Mouse (Mus musculus) MEL (cell line): Measurements from ENCODE around the gene Trappc6a. TPM values are rescaled to one million over a fixed set of nuclear protein-coding genes. Genes with fewer than 3 reads are reported as not detected.

Experiments used
- DNase-seq: peaks from one replicate; pipeline ENCODE4 v3.0.0; 2011; ENCODE audit warnings: low read depth, low spot score
- H3K27ac ChIP-seq: 2 replicates; pipeline ENCODE4 v1.5.1; 2012; ENCODE audit warnings: low read depth, mild to moderate bottlenecking, control low read depth, low read length, moderate library complexity; ENCODE audit not compliant: control insufficient read depth
- H3K27me3 ChIP-seq, 2 experiments: fragments of 150-350 bp in 1 of 2; sonication (generic) in 1 of 2; 2 replicates each; pipeline ENCODE4 v1.6.1; 2012; ENCODE audit warnings: low read length in 2 of 2, mild to moderate bottlenecking in 2 of 2, improper control_type of control experiment in 1 of 2, moderate library complexity in 1 of 2; ENCODE audit not compliant: insufficient read depth in 2 of 2, control insufficient read depth in 1 of 2
- H3K36me3 ChIP-seq, 2 experiments: 2 replicates each; pipeline ENCODE4 v1.6.1; 2012 to 2014; ENCODE audit warnings: low read length in 2 of 2, improper control_type of control experiment in 1 of 2, inconsistent platforms in 1 of 2, mild to moderate bottlenecking in 1 of 2; ENCODE audit not compliant: insufficient read depth in 2 of 2, control insufficient read depth in 1 of 2
- H3K4me1 ChIP-seq, 2 experiments: fragments of 150-350 bp in 1 of 2; sonication (generic) in 1 of 2; 2 replicates each; pipeline ENCODE4 v1.6.1; 2012; ENCODE audit warnings: low read length in 2 of 2, improper control_type of control experiment in 1 of 2, mild to moderate bottlenecking in 1 of 2; ENCODE audit not compliant: insufficient read depth in 2 of 2, control insufficient read depth in 1 of 2
- H3K4me3 ChIP-seq, 2 experiments: fragments of 150-350 bp in 1 of 2; sonication (generic) in 1 of 2; 2 replicates each; pipeline ENCODE4 v1.5.1; 2012; ENCODE audit warnings: low read depth in 2 of 2, low read length in 2 of 2, mild to moderate bottlenecking in 2 of 2, moderate library complexity in 2 of 2, control low read depth in 1 of 2, improper control_type of control experiment in 1 of 2; ENCODE audit not compliant: control insufficient read depth in 1 of 2, insufficient read depth in 1 of 2
- H3K79me2 ChIP-seq: 2 replicates; pipeline ENCODE4 v1.6.1; 2012; ENCODE audit warnings: mild to moderate bottlenecking, low read length, moderate library complexity; ENCODE audit not compliant: control insufficient read depth, poor library complexity, insufficient read depth
- H3K9ac ChIP-seq: 2 replicates; pipeline ENCODE4 v1.6.1; 2012; ENCODE audit warnings: low read depth, mild to moderate bottlenecking, control low read depth, low read length, moderate library complexity; ENCODE audit not compliant: control insufficient read depth, poor library complexity, severe bottlenecking
- H3K9me3 ChIP-seq: fragments of 150-350 bp; sonication (generic); replicated peaks from 2 replicates; pipeline ENCODE4 v1.6.1; 2012; ENCODE audit warnings: mild to moderate bottlenecking, low read length, improper control_type of control experiment, moderate library complexity; ENCODE audit not compliant: insufficient read depth
- CHD1 ChIP-seq: IDR thresholded peaks from 2 replicates; pipeline ENCODE4 v1.6.1; 2012; ENCODE audit warnings: low read depth, mild to moderate bottlenecking, inconsistent platforms, low read length, improper control_type of control experiment
- CTCF ChIP-seq, 3 experiments: IDR thresholded peaks in 2 of 3; conservative IDR thresholded peaks in 1 of 3; 2 replicates each; pipeline ENCODE4 v1.5.1; 2011 to 2012; ENCODE audit warnings: low read length in 3 of 3, low read depth in 2 of 3, mild to moderate bottlenecking in 2 of 3, improper control_type of control experiment in 1 of 3, inconsistent platforms in 1 of 3, mixed read lengths in 1 of 3, moderate library complexity in 1 of 3; ENCODE audit not compliant: control insufficient read depth in 1 of 3, insufficient read depth in 1 of 3, poor library complexity in 1 of 3, severe bottlenecking in 1 of 3
- ELF1 ChIP-seq: IDR thresholded peaks from 2 replicates; pipeline ENCODE4 v1.6.1; 2014; ENCODE audit warnings: low read depth, mild to moderate bottlenecking, inconsistent platforms, low read length, improper control_type of control experiment, moderate library complexity
- HCFC1 ChIP-seq: IDR thresholded peaks from 2 replicates; pipeline ENCODE4 v1.6.1; 2012; ENCODE audit warnings: low read depth, mild to moderate bottlenecking, inconsistent platforms, low read length, improper control_type of control experiment, moderate library complexity
- JUND ChIP-seq: IDR thresholded peaks from 2 replicates; pipeline ENCODE4 v1.6.1; 2011; ENCODE audit warnings: low read depth, mild to moderate bottlenecking, improper control_type of control experiment, low read length
- KAT2A ChIP-seq: conservative IDR thresholded peaks from 2 replicates; pipeline ENCODE4 v1.6.1; 2012; ENCODE audit warnings: low read depth, low read length, improper control_type of control experiment, inconsistent platforms
- MEF2A ChIP-seq: IDR thresholded peaks from 2 replicates; pipeline ENCODE4 v1.6.1; 2014; ENCODE audit warnings: low read depth, mild to moderate bottlenecking, inconsistent platforms, low read length, improper control_type of control experiment; ENCODE audit not compliant: poor library complexity, insufficient replicate concordance, severe bottlenecking; ENCODE audit errors: extremely low read depth
- NELFE ChIP-seq: IDR thresholded peaks from 2 replicates; pipeline ENCODE4 v1.6.1; 2011; ENCODE audit warnings: low read depth, low read length, improper control_type of control experiment
- NRF1 ChIP-seq: IDR thresholded peaks from 2 replicates; pipeline ENCODE4 v1.6.1; 2014; ENCODE audit warnings: low read depth, mild to moderate bottlenecking, inconsistent platforms, low read length, improper control_type of control experiment, moderate library complexity; ENCODE audit not compliant: poor library complexity, insufficient read depth, severe bottlenecking
- POLR2AphosphoS5 ChIP-seq: IDR thresholded peaks from 2 replicates; pipeline ENCODE4 v1.6.1; 2012; ENCODE audit warnings: low read depth, borderline replicate concordance, mild to moderate bottlenecking, inconsistent platforms, low read length, moderate library complexity, mixed read lengths
- TAL1 ChIP-seq: IDR thresholded peaks from 2 replicates; pipeline ENCODE4 v1.6.1; 2012; ENCODE audit warnings: mild to moderate bottlenecking, inconsistent platforms, low read length, moderate library complexity, mixed read lengths
- TBP ChIP-seq: IDR thresholded peaks from 2 replicates; pipeline ENCODE4 v1.8.0; 2011; ENCODE audit warnings: low read depth, low read length, improper control_type of control experiment
- USF2 ChIP-seq, 2 experiments: IDR thresholded peaks; 2 replicates each; pipeline ENCODE4 v1.6.1; 2011 to 2012; ENCODE audit warnings: improper control_type of control experiment in 2 of 2, low read length in 2 of 2, borderline replicate concordance in 1 of 2, inconsistent platforms in 1 of 2, low read depth in 1 of 2, mild to moderate bottlenecking in 1 of 2; ENCODE audit not compliant: insufficient read depth in 1 of 2
- ZNF384 ChIP-seq: IDR thresholded peaks from 2 replicates; pipeline ENCODE4 v1.6.1; 2012; ENCODE audit warnings: low read depth, mild to moderate bottlenecking, inconsistent platforms, low read length, improper control_type of control experiment
- polyA plus RNA-seq, 2 experiments: library from polyadenylated mRNA; stranded (reverse) in 1 of 2; unstranded in 1 of 2; fragments of >175 nt in 1 of 2; fragments of >200 nt in 1 of 2; gene quantifications; 2 replicates each; pipeline versions ENCODE4 v1.2.1 to v1.2.4; 2012; ENCODE audit warnings: low replicate concordance in 2 of 2, low read depth in 1 of 2; ENCODE audit not compliant: insufficient read length in 2 of 2, insufficient read depth in 1 of 2, missing spikeins in 1 of 2
- total RNA-seq: library from RNA; depleted of rRNA; stranded (reverse); fragments of 300-350 nt; gene quantifications from 2 replicates; pipeline ENCODE4 v1.2.3, GENCODE M21; 2012

The Trappc6a gene
- total and polyA plus RNA-seq, 3 experiments: 82.8 to 88.2 TPM; not detected in 1

DNA sequence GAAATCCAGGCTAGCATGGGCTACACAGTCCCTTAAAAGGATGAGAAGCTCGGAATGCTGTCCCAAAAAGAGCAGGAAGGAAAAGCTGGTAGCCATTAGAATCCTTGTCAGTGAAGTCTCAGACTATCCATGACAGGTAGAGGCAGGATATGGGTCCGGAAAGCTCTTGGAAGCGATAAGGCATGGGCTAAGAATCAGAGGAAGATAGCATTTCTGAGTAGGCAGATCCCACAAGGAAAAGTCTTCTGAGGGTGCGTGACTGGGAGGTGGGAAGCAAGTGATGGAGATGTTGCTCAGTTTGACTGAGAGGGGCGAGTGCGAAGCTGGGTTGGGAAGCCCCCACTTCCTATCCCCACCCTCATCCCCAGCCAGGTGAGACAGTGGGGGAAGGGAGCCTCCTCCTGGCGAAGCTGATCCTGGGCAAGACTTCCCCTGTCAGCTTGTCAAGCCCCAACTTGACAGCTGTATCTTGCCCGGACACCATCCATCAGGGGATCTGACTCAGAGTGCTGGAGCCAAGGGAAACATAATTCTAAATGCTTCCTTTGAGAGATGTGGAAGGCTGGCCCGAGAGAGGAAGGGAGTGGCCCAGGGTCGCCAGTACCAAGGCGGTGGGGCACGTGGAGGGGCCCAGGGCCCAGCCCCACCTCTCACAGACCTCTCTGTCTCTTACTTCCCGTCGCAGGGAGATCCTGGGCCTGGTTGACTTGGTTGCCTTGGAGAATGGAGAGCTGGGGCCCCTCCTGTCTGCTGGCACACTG, 30.4 kb upstream of the Trappc6a start:
- Histone ChIP-seq H3K9ac (no peak overlapping the region), H3K9me3 (no peaks in the 10 kb centered on the region), H3K27ac (no peak overlapping the region), H3K27me3 (no peaks in the 10 kb centered on the region; a peak in 1 of 4 replicates), H3K4me3 (no peak overlapping the region), H3K4me1 (no peaks in the 10 kb centered on the region; a peak in 1 of 4 replicates), H3K79me2 (no peaks in the 10 kb centered on the region), H3K36me3 (no peaks in the 10 kb centered on the region)
- TF ChIP-seq CTCF (IDR thresholded peaks at IDR 0.05 in 2 of 3, conservative IDR thresholded peaks at IDR 0.05 in 1 of 3; ENCODE audit: control insufficient read depth in 1 of 3, insufficient read depth in 1 of 3, low read depth in 2 of 3, low read length in 3 of 3, poor library complexity in 1 of 3, severe bottlenecking in 1 of 3) (no peak), USF2 (IDR thresholded peaks at IDR 0.05; ENCODE audit: borderline replicate concordance in 1 of 2, insufficient read depth in 1 of 2, low read depth in 1 of 2, low read length in 2 of 2) (no peak), HCFC1 (no peak), JUND (no peak), CHD1 (no peak), TAL1 (no peak)
- no peak for DNase-seq

DNA sequence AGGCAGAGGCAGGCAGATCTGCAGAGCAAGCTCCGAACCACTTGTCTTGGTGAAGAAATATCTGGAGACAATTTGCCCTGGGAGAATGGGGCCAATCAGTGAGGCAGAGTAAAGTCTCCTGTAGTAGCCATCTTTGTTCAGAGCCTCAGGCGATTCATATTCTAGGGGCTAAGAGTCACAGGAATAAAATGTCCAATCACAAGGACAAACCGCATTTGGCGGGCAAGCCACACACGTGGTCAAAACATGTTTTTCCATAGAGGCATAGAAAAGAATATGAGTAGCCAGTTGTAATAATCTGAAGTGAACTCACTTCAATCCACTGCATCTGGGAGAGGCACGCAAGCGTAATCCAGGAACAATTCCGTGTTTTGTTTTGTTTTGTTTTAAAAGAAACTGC, 24.9 kb upstream of the Trappc6a start:
- H3K79me2 ChIP-seq: no peaks in the 10 kb centered on the region
- no peak for TF ChIP-seq NELFE
- no peak for TF ChIP-seq ELF1
- TF ChIP-seq MEF2A: no peak
- TF ChIP-seq NRF1: no peak
- no peak for TF ChIP-seq POLR2AphosphoS5
- TF ChIP-seq KAT2A: no peak
- no peak for TF ChIP-seq TAL1
- H3K27me3 ChIP-seq: no peaks in the 10 kb centered on the region; a peak in 1 of 4 replicates
- no peaks in the 10 kb centered on the region for H3K36me3 ChIP-seq
- H3K4me1 ChIP-seq: no peaks in the 10 kb centered on the region; a peak in 1 of 4 replicates
- H3K9me3 ChIP-seq: no peaks in the 10 kb centered on the region
- no peak overlapping the region for H3K27ac ChIP-seq
- H3K4me3 ChIP-seq: no peak overlapping the region
- DNase-seq: no peak
- no peak overlapping the region for H3K9ac ChIP-seq

DNA sequence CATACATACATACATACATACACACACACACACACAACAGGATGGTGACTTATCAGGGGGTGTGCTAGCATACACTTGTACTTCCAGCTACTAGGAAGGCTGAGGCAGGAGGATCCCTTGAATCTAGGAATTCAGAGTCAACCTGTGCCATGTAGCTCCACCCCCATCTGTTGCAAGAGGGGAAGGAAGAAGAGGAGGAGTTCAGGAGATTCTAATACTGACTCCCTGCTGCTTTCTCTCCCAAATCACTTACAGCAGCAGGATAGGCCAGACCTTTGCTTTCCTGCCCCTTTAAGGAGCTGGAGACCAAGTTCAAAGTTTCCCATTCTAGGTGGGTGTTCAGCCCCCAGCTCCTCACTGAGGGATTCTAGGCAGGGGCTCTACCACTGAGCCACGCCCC, 22.7 kb upstream of the Trappc6a start:
- Histone ChIP-seq H3K27ac (no peak overlapping the region), H3K4me1 (no peaks in the 10 kb centered on the region), H3K9me3 (no peaks in the 10 kb centered on the region), H3K79me2 (no peaks in the 10 kb centered on the region), H3K9ac (no peak overlapping the region), H3K4me3 (no peak overlapping the region), H3K27me3 (no peaks in the 10 kb centered on the region; a peak in 1 of 4 replicates), H3K36me3 (no peaks in the 10 kb centered on the region)
- DNase-seq: no peak
- TF ChIP-seq TBP (no peak), ZNF384 (no peak)
